Mouse (Mus musculus): ENCODE measurements at regions not wholly inside any gene's neighbourhood (a gene's known extent, or its start where the extent isn't known, plus 50 kb on each side); places are given as distances from the start of the nearest gene placed in this dataset.

- Histone ChIP-seq H3K4me1 (replicated peaks; ENCODE audit: low read depth, low read length) (peaks cover 3% of the 10 kb centered on the region; the same call in 1 of the 2 replicates), H3K36me3 (ENCODE audit: insufficient read depth, low read length) (no peaks in the 10 kb centered on the region), H3K9me3 (ENCODE audit: low read length) (no peaks in the 10 kb centered on the region), H3K4me3 (replicated peaks; ENCODE audit: low read length) (no peak overlapping the region), H3K27me3 (ENCODE audit: insufficient read depth, low read length) (no peaks in the 10 kb centered on the region)
- TF ChIP-seq NANOG (IDR thresholded peaks at IDR 0.05; ENCODE audit: borderline replicate concordance, low read length) (no peak), POU5F1 (IDR thresholded peaks at IDR 0.05; ENCODE audit: borderline replicate concordance, low read length) (no peak), CTCF (conservative IDR thresholded peaks at IDR 0.05; ENCODE audit: low read length) (no peak)
These were observed 194.7 kb upstream of the Pabpc6 start for GRCm38 (mm10) chr17:9864254-9864653.

GRCm38 (mm10) chr17:9861923-9862854 is 192.7 kb upstream of the Pabpc6 start:
- H3K4me3 ChIP-seq (replicated peaks; ENCODE audit: low read length): no peak overlapping the region
- H3K27me3 ChIP-seq (ENCODE audit: insufficient read depth, low read length): no peaks in the 10 kb centered on the region
- no peaks in the 10 kb centered on the region for H3K36me3 ChIP-seq (ENCODE audit: insufficient read depth, low read length)
- no peak for TF ChIP-seq POU5F1 (IDR thresholded peaks at IDR 0.05; ENCODE audit: borderline replicate concordance, low read length)
- TF ChIP-seq NANOG (IDR thresholded peaks at IDR 0.05; ENCODE audit: borderline replicate concordance, low read length): no peak
- TF ChIP-seq CTCF (conservative IDR thresholded peaks at IDR 0.05; ENCODE audit: low read length): no peak
- H3K9me3 ChIP-seq (ENCODE audit: low read length): peaks cover 2% of the 10 kb centered on the region; the same call in 1 of the 2 replicates
- peaks cover 3% of the 10 kb centered on the region; the same call in 1 of the 2 replicates for H3K4me1 ChIP-seq (replicated peaks; ENCODE audit: low read depth, low read length)

- H3K9me3 ChIP-seq (ENCODE audit: low read length): peaks cover 10% of the 10 kb centered on the region
- peaks cover 3% of the 10 kb centered on the region; the same call in 1 of the 2 replicates for H3K4me1 ChIP-seq (replicated peaks; ENCODE audit: low read depth, low read length)
These were observed 191.8 kb upstream of the Pabpc6 start for GRCm38 (mm10) chr17:9861346-9861745.

GRCm38 (mm10) chr17:9848559-9849357 is 179.2 kb upstream of the Pabpc6 start:
- Histone ChIP-seq H3K27me3 (ENCODE audit: insufficient read depth, low read length) (no peaks in the 10 kb centered on the region), H3K4me3 (replicated peaks; ENCODE audit: low read length) (no peak overlapping the region), H3K36me3 (ENCODE audit: insufficient read depth, low read length) (no peaks in the 10 kb centered on the region), H3K4me1 (replicated peaks; ENCODE audit: low read depth, low read length) (no peaks in the 10 kb centered on the region), H3K9me3 (ENCODE audit: low read length) (0 out of 2 replicates have a peak, but pooled peaks cover 5% of the 10 kb centered on the region)
- TF ChIP-seq NANOG (IDR thresholded peaks at IDR 0.05; ENCODE audit: borderline replicate concordance, low read length) (no peak), POU5F1 (IDR thresholded peaks at IDR 0.05; ENCODE audit: borderline replicate concordance, low read length) (no peak), CTCF (conservative IDR thresholded peaks at IDR 0.05; ENCODE audit: low read length) (no peak)

More at GRCm38 (mm10) chr17:9861346-9861745, 191.8 kb upstream of the Pabpc6 start:
- no peak overlapping the region for H3K4me3 ChIP-seq (replicated peaks; ENCODE audit: low read length)
- TF ChIP-seq CTCF (conservative IDR thresholded peaks at IDR 0.05; ENCODE audit: low read length) (no peak), POU5F1 (IDR thresholded peaks at IDR 0.05; ENCODE audit: borderline replicate concordance, low read length) (no peak), NANOG (IDR thresholded peaks at IDR 0.05; ENCODE audit: borderline replicate concordance, low read length) (no peak)
- no peaks in the 10 kb centered on the region for H3K36me3 ChIP-seq (ENCODE audit: insufficient read depth, low read length)
- H3K27me3 ChIP-seq (ENCODE audit: insufficient read depth, low read length): no peaks in the 10 kb centered on the region

- H3K27me3 ChIP-seq (ENCODE audit: insufficient read depth, low read length): no peaks in the 10 kb centered on the region
- TF ChIP-seq NANOG (IDR thresholded peaks at IDR 0.05; ENCODE audit: borderline replicate concordance, low read length) (no peak), POU5F1 (IDR thresholded peaks at IDR 0.05; ENCODE audit: borderline replicate concordance, low read length) (no peak), CTCF (conservative IDR thresholded peaks at IDR 0.05; ENCODE audit: low read length) (no peak)
- H3K9me3 ChIP-seq (ENCODE audit: low read length): no peaks in the 10 kb centered on the region
- no peaks in the 10 kb centered on the region for H3K4me1 ChIP-seq (replicated peaks; ENCODE audit: low read depth, low read length)
- H3K4me3 ChIP-seq (replicated peaks; ENCODE audit: low read length): no peak overlapping the region
- no peaks in the 10 kb centered on the region for H3K36me3 ChIP-seq (ENCODE audit: insufficient read depth, low read length)
These were observed 176.0 kb upstream of the Pabpc6 start for GRCm38 (mm10) chr17:9845451-9846075.

GRCm38 (mm10) chr17:9841103-9841502 is 171.6 kb upstream of the Pabpc6 start:
- TF ChIP-seq NANOG (IDR thresholded peaks at IDR 0.05; ENCODE audit: borderline replicate concordance, low read length): no peak
- TF ChIP-seq POU5F1 (IDR thresholded peaks at IDR 0.05; ENCODE audit: borderline replicate concordance, low read length): no peak
- Histone ChIP-seq H3K4me1 (replicated peaks; ENCODE audit: low read depth, low read length) (no peaks in the 10 kb centered on the region), H3K27me3 (ENCODE audit: insufficient read depth, low read length) (no peaks in the 10 kb centered on the region), H3K36me3 (ENCODE audit: insufficient read depth, low read length) (no peaks in the 10 kb centered on the region), H3K9me3 (ENCODE audit: low read length) (no peaks in the 10 kb centered on the region), H3K4me3 (replicated peaks; ENCODE audit: low read length) (no peak overlapping the region)

GRCm38 (mm10) chr17:9839256-9839655 is 169.7 kb upstream of the Pabpc6 start:
- H3K4me1 ChIP-seq (replicated peaks; ENCODE audit: low read depth, low read length): no peaks in the 10 kb centered on the region
- no peaks in the 10 kb centered on the region for H3K36me3 ChIP-seq (ENCODE audit: insufficient read depth, low read length)
- H3K9me3 ChIP-seq (ENCODE audit: low read length): no peaks in the 10 kb centered on the region
- H3K27me3 ChIP-seq (ENCODE audit: insufficient read depth, low read length): no peaks in the 10 kb centered on the region
- TF ChIP-seq NANOG (IDR thresholded peaks at IDR 0.05; ENCODE audit: borderline replicate concordance, low read length) (no peak), CTCF (conservative IDR thresholded peaks at IDR 0.05; ENCODE audit: low read length) (no peak), POU5F1 (IDR thresholded peaks at IDR 0.05; ENCODE audit: borderline replicate concordance, low read length) (no peak)
- no peak overlapping the region for H3K4me3 ChIP-seq (replicated peaks; ENCODE audit: low read length)
